Mouse (Mus musculus): ENCODE measurements around the gene Ccnl2.

DNA sequence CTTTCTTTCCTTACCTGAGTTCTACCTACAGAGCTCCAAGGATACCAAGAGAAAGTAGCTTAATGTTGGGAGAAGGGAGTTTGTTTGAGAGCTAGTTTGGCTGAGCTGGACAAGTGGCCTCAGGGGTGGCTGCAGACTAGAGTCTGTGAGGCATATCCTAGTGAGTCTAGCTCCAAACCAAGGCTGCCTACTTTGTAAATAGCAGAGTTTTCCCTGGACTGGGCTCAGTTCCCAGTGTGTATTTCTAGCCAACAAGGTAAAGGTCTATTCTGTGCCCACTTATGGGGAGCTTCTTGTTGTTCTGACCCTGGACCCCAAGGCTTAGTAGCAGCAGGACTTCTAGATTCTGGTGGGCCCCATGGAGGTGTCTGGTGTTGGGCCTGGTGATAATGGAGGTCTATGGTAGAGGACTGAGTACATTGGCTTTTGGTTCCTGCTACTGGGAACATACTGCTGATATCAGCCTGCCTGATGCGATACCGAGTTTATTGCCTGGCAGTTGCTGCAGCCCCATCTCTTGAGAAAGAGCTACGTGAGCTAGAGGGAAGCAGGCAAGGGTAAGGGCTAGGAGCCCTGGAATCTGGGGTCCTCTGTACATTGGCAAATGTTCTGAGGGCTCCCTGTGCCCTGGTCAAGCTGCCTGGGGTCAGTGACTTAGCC, 37.6 kb downstream of the Ccnl2 start:
- TF ChIP-seq POLR2A (IDR thresholded peaks at IDR 0.05; ENCODE audit: insufficient read depth, low read length) (no peak), EP300 (IDR thresholded peaks at IDR 0.05; ENCODE audit: insufficient read depth, low read depth, low read length) (no peak), CTCF (IDR thresholded peaks at IDR 0.05; ENCODE audit: low read depth, low read length) (no peak)
